Mouse (Mus musculus) spleen, adult 18-20 months (tissue): ENCODE results near the gene Cd2ap.
A peak's percentile ranks its signal among the peaks of the same experiment; 100 is the strongest.
"Not testable (repeated sequence)": the region's sequence is repeated elsewhere in the genome, so short reads cannot be mapped to it uniquely, and the experiment has no call there.

Experiments used
- DNase-seq, 2 experiments: peaks; one replicate each; pipeline ENCODE4 v3.0.0; 2022; ENCODE audit warnings: mixed read lengths in 2 of 2

Gene Cd2ap

DNA sequence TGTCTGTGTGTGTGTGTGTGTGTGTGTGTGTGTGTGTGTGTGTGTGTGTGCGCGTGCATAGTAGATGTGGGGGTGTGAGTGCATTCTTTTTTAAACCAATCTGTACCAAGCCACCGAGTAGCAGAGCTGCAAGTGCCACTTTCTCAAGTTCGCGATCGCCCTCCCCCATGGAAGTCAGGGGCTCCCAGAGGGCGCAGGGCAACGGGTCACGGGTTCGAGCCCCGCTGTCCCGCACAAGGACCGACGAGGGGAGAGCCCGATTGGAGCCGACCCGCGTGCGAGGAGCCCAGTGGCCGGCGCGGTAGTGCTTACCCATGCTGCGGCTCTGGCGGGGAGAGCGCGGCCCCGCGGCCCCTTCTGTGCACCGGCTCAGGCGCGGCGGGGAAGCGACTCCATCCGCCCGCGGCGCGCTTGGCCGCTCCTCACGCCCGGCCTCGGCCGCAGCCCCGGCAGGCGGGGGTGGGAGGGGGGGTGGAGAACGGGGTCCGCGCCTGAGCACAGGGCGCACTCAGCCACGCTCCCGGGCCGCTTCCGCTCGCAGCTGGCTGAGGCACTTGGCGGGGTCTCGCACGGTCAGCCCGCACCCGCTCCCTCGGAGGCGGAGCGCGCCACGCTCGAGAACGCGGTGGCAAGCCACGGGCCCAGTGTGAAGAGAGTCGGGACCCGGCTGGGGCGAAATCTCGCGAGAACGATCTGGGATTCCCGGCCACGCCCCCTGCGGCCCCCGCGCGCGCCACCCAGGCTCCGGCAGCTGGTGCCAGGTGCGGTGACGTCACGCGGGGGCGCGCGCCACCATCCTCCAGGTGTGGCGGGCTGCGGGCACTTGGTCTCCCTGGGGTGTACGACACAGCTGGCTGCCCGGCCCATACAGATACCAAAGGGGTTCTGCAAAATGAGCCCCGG lies at the start of gene Cd2ap:
Gene Cd2ap, minus strand, starts transcription at position 665 of the 903 bp plus-strand sequence.
- peak; percentile 96 to 99 for DNase-seq

DNA sequence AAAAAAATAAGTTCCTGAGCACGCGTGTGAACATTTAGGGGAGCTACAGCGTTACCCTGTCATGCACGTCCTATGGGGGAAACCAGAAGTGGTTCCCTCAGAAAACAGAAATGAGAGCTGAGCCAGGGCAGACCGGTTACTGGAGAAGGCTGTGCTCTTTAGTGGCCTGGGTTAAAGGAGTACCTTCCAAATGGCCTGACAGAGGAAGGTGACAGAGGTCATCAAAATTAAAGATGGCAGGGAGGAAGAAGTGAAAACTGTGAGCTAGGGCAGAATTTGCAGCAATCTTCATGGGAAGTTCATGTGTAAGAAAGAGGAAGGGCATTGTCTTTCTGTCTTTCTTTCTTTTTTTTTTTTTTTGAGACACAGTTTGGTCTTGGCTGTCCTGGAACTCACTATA lies 48.3 kb upstream of the Cd2ap start:
- DNase-seq = no peak

DNA sequence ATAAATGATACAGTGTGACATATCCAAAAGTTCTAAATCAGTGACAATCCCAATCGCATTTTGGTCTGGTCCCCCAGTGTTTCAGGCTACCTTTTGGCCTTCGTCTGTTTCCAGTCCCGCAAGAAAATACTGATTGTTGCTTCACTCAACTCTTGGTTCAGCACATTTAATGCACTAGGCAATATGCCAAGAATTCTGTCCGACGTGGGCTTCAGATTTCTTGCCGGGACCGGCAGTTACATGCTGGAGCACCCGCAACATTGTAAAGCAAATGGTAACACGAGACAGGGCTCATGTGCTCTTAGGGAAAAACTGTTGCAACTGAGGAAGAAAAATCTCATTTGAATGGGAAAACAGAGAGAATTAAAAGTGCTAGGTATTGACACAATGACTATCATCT lies 42.3 kb upstream of the Cd2ap start:
- no peak for DNase-seq

DNA sequence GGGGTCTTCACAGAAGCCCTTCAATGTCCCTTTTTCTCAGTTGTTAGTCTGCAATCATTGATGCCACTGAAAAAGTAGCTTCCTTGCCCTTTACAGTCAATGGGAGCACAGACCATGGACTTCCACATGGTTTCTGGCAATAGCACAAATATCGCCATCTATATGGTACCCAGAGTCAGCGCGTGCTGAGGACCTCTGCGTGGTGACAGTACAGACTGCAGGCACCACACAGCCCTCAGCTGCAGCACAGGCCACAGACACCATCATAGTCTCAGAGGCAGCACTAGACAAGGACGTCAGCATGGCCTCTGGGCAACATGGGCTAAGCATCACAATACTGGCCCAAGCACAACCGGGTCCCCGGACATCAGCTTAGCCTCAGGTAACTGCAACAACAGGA lies 38.3 kb upstream of the Cd2ap start:
- DNase-seq = no peak

DNA sequence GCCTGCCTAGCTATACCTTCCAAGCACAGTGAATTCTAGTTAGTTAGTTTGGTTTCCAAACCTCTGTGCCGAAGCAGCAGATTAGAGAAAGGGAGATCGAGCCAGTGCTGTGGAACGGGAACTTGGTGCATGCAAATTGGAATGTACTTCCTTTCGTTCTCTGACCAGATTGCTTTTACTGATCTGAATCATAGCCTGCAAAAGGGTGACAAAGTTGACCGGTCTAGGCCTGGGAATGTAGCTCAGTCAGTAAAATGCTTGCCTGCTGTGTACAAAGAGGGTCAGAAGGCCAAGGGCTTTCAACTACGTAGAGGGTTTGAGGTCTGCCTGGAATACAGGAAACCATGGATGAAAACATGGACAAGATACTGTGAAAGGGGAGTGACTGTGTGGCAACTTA lies 35.7 kb upstream of the Cd2ap start:
- DNase-seq = no peak

DNA sequence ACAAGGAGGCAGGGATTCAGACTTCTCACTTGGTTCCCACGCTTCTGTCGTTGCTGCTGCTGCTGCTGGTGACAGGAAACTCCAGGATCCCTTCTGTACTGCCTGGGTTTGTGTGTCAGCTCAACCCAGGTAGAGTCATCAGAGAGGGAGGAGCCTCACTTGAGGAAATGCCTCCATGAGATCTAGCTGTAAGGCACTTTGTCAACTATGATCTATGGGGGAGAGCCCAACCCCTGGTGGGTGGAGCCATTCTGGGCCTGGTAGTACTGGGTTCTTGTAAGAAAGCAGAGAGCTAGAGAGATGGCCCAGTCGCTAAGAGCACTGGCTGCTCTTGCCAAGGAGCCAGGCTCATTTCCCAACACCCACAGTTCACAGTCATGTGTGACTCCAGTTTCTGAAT lies 34.0 kb upstream of the Cd2ap start:
- no peak for DNase-seq

DNA sequence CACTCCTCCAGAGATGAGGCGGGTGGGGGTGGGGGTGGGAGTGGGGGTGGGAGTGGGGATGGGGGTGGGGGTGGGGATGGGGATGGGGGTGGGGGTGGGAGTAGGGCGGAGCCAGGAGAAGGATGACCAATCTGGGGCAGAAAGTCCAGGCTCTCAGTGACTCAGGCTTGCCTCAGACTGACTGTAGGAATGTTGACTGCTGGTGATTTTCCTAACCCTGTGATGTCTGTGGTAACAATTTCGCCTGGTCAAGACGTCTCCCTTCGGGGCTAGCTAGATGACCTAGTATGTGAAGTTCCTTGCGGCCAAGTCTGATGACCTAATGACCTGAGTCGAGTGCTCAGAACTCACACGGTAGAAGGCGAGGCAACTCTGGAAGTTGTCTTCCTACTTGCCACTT lies 32.9 kb upstream of the Cd2ap start:
- DNase-seq = no peak

DNA sequence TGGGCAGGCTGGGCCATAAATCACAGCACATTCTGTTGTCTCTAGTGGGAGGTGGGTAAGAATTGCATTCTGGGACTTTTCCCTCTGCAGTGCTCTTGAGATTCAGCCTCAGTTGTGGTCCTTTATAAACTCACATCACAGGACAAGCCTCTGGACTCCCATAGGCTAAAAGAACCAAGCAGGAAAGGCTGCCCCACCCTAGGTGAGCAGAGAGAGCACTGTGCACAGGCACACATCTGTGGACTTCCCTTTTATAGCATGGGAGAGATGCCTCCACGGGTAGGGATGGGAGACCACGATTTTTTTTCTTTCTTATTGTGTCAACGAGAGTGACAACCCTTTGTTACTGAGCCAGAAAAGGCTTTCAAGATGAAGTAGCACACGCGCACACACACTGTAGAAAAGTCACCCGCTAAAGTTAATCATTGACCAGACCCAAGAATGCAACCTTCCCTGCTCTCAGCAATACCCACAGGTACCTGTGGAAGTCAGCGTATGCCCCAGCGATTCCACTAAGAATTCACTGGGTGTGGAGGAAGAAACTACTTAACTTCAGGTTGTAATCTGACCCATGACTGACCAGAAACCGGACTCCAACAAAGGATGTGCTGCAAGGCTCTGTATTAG lies 32.4 kb upstream of the Cd2ap start:
- no peak for DNase-seq

DNA sequence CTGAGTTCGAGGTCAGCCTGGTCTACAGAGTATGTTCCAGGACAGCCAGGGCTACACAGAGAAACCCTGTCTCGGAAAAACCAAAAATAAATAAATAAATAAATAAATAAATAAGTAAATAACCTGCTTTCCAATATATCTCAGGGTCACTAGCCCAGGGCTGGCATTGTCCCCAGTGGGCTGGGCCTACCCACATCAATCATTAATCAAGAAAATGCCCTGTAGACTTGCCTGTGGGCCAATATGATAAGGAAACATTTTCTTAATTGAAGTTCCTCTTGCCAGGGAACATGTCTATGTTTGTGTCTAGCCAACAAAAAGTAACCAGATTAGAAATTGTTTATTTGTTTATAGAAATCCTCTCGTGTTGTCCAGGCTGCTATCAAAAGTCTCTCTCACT lies 31.7 kb upstream of the Cd2ap start:
- no peak for DNase-seq

DNA sequence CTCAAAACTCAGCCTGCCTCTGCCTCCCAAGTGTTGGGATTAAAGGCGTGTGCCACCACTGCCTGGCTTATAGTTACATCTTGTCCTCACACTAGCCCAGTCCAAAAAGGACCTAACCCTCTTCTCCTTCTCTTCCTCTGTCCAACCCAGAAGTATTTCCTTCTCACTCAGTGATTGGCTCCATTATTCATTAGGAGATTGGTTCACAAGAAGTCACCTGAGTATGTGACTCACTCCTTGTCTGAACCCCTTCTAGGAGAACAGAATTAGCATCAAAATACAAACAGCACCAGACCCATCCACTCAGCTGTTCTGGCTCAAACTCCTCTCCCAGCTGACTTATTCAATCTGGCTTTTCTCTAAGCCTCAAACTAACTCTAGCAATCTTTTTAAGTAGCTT lies 30.0 kb upstream of the Cd2ap start:
- DNase-seq = not testable (repeated sequence)

DNA sequence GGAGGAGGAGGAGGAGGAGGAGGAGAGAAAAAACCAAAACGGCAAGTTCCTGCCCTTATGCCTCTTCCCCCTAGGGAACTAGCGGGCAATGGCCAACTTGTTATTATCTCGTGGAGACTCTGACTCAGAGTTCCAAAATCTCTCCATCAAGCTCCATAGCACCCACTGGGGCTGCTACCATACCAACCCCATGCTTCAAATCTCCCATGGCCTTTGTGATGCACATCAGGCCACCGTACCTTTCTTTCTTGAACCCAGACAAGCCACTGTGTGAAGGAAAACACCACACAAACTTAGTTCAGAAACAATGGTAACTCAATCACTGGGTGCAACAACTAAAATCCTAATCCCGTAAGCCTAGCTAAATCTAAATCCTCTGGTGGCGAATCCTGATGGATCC lies 29.5 kb upstream of the Cd2ap start:
- no peak for DNase-seq

DNA sequence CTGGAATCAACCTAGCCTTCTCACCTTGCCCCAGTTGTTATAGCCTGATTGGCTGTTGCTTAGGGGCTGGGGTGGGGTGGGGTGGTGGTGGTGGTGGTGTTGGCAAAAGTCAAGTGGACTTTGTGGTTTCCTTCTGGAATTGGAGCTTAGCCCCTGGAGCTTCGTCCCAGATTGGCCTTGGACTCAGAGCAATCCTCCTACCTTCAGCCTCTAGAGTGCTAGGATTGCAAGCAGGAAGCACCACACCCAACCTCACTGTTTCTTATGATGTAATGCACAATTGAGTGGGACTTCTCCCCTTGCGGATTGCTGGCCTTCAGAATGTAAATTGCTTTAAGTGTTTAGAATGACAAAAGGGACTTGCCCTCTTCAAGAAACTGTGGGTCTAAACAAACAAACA lies 24.3 kb upstream of the Cd2ap start:
- no peak for DNase-seq

DNA sequence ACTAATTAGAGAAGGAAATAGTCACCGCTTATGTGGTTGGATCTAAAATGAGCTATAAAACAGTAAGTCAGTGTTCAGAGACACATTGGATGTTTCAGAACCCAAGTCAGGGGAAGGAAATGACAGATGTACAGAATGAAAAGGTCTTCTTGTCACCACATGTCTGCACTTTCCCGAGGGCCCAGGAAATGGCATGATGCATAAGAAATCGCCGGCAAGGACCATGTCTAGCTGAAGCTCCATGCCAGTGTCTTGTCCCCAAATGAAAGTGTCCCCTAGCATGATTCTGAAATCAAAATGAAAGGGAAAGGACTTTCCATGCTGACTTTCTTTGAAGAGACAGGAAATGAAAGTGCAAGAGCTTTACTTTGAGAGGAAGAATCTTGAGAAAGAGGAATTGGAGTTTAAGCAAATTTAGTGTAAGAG lies 10.8 kb upstream of the Cd2ap start:
- no peak for DNase-seq

DNA sequence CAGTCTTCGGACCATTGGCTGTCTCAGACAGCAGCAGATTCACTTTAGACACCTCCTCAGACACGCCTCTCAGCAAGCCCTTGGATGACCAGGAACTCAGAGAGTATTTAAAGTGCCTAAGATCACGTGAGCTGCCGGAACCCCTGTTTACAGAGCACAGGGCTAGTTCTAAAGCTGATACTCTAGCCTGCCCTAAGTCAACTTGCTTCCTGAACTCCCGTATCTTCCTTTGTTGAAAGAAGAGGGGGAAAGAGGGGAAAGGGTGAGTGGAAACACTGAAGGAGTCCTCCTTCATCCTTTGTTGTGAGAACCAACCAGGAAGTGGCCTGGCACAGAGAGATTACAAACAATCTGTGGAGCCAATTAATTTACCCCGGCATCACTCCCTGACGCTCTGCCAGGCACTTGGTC lies 8.6 kb upstream of the Cd2ap start:
- no peak for DNase-seq

DNA sequence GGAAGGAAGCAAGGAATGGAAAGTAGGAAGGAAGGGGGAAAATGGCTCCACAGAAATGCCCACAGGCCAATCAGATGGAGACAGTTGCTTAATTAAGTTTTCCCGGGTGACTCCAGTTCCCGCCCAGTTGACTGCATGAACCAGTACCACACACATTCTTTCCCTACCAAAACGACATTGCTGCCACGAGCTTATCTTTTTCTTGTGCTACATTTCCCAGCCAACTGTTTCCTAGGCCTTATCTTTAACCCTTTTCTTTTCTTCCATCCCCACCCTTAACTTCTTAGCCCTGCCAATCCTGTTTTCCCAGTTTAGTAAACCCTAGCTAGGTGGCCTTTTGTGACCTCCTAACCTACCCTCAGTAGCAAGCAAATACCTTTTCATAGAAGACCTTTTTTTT lies 7.9 kb upstream of the Cd2ap start:
- DNase-seq = no peak

DNA sequence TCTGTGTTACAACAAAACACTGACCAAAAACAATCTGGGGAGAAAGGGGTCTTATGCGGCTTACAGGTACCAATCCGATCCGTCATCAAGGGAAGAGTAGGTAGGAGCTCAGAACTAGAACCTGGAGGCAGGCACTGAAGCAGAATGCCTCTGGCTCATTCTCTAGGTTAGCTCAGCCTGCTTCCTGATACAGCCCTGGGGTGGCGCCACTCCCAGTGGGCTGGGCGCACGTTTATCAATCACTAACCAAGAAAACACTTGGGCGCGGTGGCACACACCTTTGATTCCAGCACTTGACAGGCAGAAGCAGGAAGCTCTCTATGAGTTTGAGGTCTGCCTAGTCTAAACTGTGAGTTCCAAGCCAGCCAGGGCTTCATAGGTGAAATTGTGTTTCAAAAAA lies 7.3 kb upstream of the Cd2ap start:
- peak in 1 of 2 experiments; percentile 14 for DNase-seq

DNA sequence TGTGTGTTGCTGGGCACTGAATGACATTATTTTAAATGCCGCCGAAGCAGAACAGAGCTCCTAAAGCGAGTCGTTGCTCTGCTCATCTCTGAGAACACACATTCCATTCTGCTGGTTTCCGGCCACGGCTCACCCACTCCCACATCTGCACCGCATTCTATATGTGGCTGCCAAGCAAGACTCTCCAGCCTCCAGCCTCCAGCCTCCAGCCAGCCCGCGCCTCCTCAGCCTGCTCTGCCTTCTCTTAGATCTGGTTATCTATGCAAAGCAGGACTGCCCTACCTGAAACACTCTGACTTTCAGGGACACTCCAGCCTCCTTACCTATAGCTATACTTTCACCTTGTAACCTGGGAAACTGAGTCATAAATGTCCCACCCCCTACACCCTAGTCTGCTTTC lies 6.8 kb upstream of the Cd2ap start:
- peak in 1 of 2 experiments; percentile 12 for DNase-seq

DNA sequence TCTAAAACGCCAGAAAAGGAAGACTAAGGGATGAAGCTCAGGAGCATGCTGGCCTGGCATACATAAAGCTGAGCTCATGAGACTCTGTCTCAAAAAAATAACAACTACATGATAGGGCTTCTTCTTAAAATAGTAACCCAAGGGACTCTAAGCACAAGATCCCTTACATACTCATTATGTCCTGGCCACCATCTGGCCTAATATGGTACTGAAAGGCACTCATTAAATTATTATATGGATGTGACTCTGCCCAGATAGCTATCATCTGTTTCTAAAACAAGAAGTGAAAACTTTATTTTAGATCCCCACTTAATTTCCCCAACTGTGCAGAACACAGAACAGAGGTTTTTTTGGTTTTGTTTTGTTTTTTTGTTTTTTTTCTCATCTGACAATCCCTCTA lies 6.4 kb upstream of the Cd2ap start:
- DNase-seq = no peak

DNA sequence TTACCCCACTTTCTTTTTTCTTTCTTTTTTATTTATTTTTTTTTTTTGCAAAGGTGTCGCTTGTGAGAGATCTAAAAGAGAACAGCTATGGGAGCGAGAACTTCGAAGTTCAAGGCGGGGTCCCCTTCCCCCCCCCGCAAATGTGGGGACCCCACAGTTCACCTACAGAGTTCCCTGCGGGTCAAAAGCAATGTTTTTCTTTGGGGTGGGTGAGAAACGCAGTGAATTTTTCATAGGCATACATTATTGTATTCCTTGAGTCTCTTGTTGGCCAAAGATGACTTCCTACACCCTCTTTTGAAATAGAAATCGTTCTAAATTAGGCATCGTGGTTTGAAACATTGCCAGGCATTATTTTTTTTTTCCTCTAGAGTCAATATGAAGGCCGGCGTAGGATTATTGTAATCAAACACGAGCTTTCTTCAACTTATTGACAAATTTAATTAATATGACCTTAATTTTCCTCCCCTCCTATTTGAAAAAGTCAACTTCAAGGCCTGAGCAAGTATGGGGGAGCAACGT lies 500 bp upstream of the Cd2ap start:
- no peak for DNase-seq

DNA sequence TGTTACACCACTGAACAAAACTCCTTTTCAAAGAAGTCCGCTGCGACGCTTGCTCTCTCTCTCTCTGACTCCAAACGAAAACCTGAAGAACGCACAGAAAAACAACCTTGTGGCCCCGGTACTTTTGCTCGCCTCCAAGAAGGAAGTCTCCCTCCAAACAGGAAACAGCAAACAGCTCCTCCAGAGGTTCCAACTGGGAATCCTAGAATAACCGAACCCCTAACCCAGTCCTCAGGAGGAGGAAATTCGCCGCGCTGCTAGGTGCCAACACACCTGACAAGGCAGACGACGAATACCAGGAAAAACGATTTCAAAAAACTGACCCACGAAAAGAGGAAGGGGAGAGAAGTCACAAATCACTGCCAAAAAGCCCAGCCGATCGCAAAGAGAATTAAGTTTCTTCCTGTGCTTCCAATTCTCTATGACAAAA lies 879 bp downstream of the Cd2ap start:
- DNase-seq = peak; percentile 20 to 47

DNA sequence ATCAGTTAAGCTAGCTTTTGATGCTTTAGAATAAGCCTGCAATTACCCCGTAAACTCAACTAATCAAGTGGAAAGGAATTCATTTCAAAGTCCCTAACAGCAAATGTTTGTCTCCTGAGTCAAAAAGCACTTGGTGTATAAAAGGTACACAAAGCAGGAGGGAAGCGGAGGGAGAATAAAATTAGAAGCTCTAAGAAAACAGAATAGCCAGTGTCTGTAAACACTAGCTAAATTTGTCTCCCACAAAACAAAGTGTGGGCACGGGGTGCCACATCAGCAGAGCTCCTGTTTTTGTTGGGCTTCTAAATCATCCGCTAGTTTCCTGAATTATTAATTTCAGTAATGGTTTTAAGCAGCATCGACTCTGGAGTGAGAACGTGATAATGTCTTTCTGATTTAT lies 1.4 kb downstream of the Cd2ap start:
- DNase-seq = no peak

DNA sequence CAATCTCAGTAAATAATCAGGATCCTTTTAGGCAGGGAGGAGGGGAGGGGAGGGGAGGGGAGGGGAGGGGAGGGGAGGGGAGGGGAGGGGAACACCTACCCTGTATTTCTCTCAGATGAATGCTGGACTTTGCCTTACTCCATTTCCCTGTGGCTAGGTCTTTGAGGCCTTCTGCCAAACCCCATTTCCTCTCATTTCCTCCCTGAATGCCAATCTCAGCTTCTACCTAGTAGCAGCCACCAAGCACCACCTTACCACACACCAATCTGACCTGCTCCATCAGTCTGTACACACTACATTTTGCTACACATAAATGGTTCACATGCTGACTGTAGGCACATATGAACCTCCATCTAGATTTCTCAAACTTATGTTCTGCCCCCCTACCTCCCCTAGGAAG lies 6.0 kb downstream of the Cd2ap start:
- no peak for DNase-seq

DNA sequence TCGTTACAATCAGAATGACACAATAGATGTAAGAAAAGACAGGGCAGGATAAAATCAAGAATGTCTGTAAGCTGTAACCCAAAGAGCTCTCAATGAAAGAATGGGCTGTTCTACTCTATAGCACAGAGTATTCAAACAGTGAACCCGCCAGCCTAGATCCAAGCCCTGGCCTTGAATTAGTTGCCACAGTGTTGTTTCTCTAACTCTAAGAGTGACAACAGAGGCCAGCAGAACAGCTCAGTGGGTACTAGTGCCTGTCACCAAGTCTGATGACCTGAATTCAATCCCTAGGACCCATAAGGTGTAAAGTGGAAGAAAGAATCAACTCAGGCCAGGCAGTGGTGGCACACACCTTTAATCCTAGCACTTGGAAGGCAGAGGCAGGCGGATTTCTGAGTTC lies 13.3 kb downstream of the Cd2ap start:
- no peak for DNase-seq

DNA sequence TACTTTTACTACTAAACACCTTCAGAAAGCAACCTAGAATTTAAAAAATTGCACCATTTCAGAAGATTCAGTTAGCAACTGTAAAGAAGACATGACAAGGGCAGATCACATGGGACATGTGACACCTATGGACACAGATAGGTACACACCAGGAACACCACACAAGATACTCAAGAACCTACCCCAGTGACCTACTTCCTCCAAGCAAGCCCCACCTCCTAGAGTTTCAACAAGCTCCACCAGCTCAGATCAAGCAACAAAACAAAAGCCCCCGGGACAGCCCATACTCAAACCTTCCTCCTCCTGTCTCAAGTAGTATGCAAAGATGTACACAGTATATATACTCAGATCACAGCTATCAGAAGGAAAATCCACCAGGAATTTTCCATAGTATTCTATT lies 16.1 kb downstream of the Cd2ap start:
- DNase-seq = no peak
